Mouse (Mus musculus) neural tube, embryonic 14.5 days (tissue): Measurements from ENCODE around the gene Xbp1. TPM values are rescaled to one million over a fixed set of nuclear protein-coding genes. Genes with fewer than 3 reads are reported as not detected.

ENCODE experiments used
- ATAC-seq: fragments of 200-750 bp; cut with Nextera tagmentation; 2 replicates; pipeline ENCODE4 v1.8.0; 2017; ENCODE audit warnings: low read depth, mild to moderate bottlenecking, moderate TSS enrichment, moderate library complexity
- H3K27ac ChIP-seq: fragments of 300-500 bp; sonication (generic); 2 replicates; pipeline ENCODE4 v1.5.1; 2014; ENCODE audit warnings: low read depth, mild to moderate bottlenecking, control low read depth, low read length, moderate library complexity, mixed read lengths
- H3K27me3 ChIP-seq: fragments of 300-500 bp; sonication (generic); 2 replicates; pipeline ENCODE4 v1.6.1; 2014; ENCODE audit warnings: low read length; ENCODE audit not compliant: control insufficient read depth, insufficient read depth
- H3K36me3 ChIP-seq: fragments of 300-500 bp; sonication (generic); 2 replicates; pipeline ENCODE4 v1.6.1; 2014; ENCODE audit warnings: low read length, mixed read lengths; ENCODE audit not compliant: control insufficient read depth, insufficient read depth
- H3K4me1 ChIP-seq: fragments of 300-500 bp; sonication (generic); 2 replicates; pipeline ENCODE4 v1.6.1; 2014; ENCODE audit warnings: low read length; ENCODE audit not compliant: control insufficient read depth, insufficient read depth
- H3K4me2 ChIP-seq: fragments of 300-500 bp; sonication (generic); 2 replicates; pipeline ENCODE4 v1.6.1; 2014; ENCODE audit warnings: mild to moderate bottlenecking, low read depth, low read length, control low read depth
- H3K4me3 ChIP-seq: fragments of 300-500 bp; sonication (generic); 2 replicates; pipeline ENCODE4 v1.5.1; 2014; ENCODE audit warnings: low read depth, low read length, control low read depth, mixed read lengths
- H3K9ac ChIP-seq: fragments of 300-500 bp; sonication (generic); replicated peaks from 2 replicates; pipeline ENCODE4 v1.6.1; 2014; ENCODE audit warnings: low read depth, mild to moderate bottlenecking, control low read depth, low read length, mixed read lengths
- H3K9me3 ChIP-seq: fragments of 300-500 bp; sonication (generic); 2 replicates; pipeline ENCODE4 v1.6.1; 2016; ENCODE audit warnings: low read length; ENCODE audit not compliant: control insufficient read depth
- WGBS: fragments of 180-500 bp; shearing (Covaris S2); extraction: QIAGEN DNeasy Blood & Tissue Kit; methylation state at CpG from one replicate; pipeline ENCODE4 v1.1.7; 2014; 5-methylcytosine and 5-hydroxymethylcytosine counted together
- polyA plus RNA-seq: library from polyadenylated mRNA; unstranded; fragments of >200 nt; fragmentation: Nextera tagmentation; extraction: Ambion mirVana; gene quantifications from 2 replicates; pipeline ENCODE4 v1.2.1, GENCODE M21; 2014

Xbp1 gene
- polyA plus RNA-seq, 1 experiment from 2014 or later = 131 TPM

GRCm38 (mm10) chr11:5512961-5513360, 7.5 kb upstream of the Xbp1 start:
- whole genome bisulfite sequencing = 76% methylated on average over 8 of the region's 8 CpGs
- no peak overlapping the region for H3K9ac ChIP-seq

GRCm38 (mm10) chr11:5514091-5514490, 6.4 kb upstream of the Xbp1 start:
- Histone ChIP-seq H3K9me3 (no peaks in the 10 kb centered on the region), H3K27ac (no peak overlapping the region), H3K27me3 (no peaks in the 10 kb centered on the region), H3K4me2 (no peak overlapping the region), H3K4me3 (no peak overlapping the region), H3K9ac (no peak overlapping the region), H3K4me1 (no peaks in the 10 kb centered on the region), H3K36me3 (no peaks in the 10 kb centered on the region)
- no peak for ATAC-seq
- 92% methylated on average over 4 of the region's 4 CpGs for WGBS

More at GRCm38 (mm10) chr11:5512961-5513360, 7.5 kb upstream of the Xbp1 start:
- no peak for ATAC-seq
- H3K36me3 ChIP-seq = no peaks in the 10 kb centered on the region
- no peak overlapping the region for H3K27ac ChIP-seq
- H3K4me1 ChIP-seq = no peaks in the 10 kb centered on the region
- no peak overlapping the region for H3K4me3 ChIP-seq
- H3K9me3 ChIP-seq = no peaks in the 10 kb centered on the region
- H3K4me2 ChIP-seq = no peak overlapping the region
- no peaks in the 10 kb centered on the region for H3K27me3 ChIP-seq

GRCm38 (mm10) chr11:5515196-5515595, 5.3 kb upstream of the Xbp1 start:
- peaks cover 3% of the 10 kb centered on the region; the same call in 1 of the 2 replicates for H3K4me1 ChIP-seq
- no peak overlapping the region for H3K9ac ChIP-seq
- no peak overlapping the region for H3K27ac ChIP-seq
- H3K4me2 ChIP-seq = no peak overlapping the region
- WGBS = 80% methylated on average over 6 of the region's 6 CpGs
- no peaks in the 10 kb centered on the region for H3K9me3 ChIP-seq
- no peaks in the 10 kb centered on the region for H3K36me3 ChIP-seq
- no peak overlapping the region for H3K4me3 ChIP-seq
- no peak for ATAC-seq
- no peaks in the 10 kb centered on the region for H3K27me3 ChIP-seq

GRCm38 (mm10) chr11:5515655-5516054, 4.8 kb upstream of the Xbp1 start:
- WGBS = 86% methylated on average over 6 of the region's 6 CpGs
- no peak for ATAC-seq
- Histone ChIP-seq H3K4me3 (no peak overlapping the region), H3K27ac (no peak overlapping the region), H3K4me1 (peaks cover 5% of the 10 kb centered on the region; the same call in 1 of the 2 replicates), H3K4me2 (no peak overlapping the region), H3K27me3 (no peaks in the 10 kb centered on the region), H3K36me3 (no peaks in the 10 kb centered on the region), H3K9me3 (no peaks in the 10 kb centered on the region), H3K9ac (no peak overlapping the region)

GRCm38 (mm10) chr11:5516151-5516550, 4.3 kb upstream of the Xbp1 start:
- Histone ChIP-seq H3K27me3 (no peaks in the 10 kb centered on the region), H3K4me2 (no peak overlapping the region), H3K9me3 (no peaks in the 10 kb centered on the region), H3K27ac (no peak overlapping the region), H3K9ac (no peak overlapping the region), H3K4me1 (peaks cover 5% of the 10 kb centered on the region; the same call in 1 of the 2 replicates), H3K4me3 (no peak overlapping the region), H3K36me3 (no peaks in the 10 kb centered on the region)
- WGBS = 83% methylated on average over 7 of the region's 7 CpGs
- no peak for ATAC-seq

- H3K36me3 ChIP-seq = no peaks in the 10 kb centered on the region
- H3K4me3 ChIP-seq = no peak overlapping the region
- H3K27ac ChIP-seq = no peak overlapping the region
- no peaks in the 10 kb centered on the region for H3K27me3 ChIP-seq
- no peak overlapping the region for H3K4me2 ChIP-seq
- ATAC-seq = no peak
- no peaks in the 10 kb centered on the region for H3K9me3 ChIP-seq
- no peak overlapping the region for H3K9ac ChIP-seq
- WGBS = 92% methylated on average over 14 of the region's 14 CpGs
- H3K4me1 ChIP-seq = peaks cover 5% of the 10 kb centered on the region; the same call in 1 of the 2 replicates
Measured at GRCm38 (mm10) chr11:5516617-5517016, 3.8 kb upstream of the Xbp1 start.

GRCm38 (mm10) chr11:5517346-5517745, 3.1 kb upstream of the Xbp1 start:
- no peak for ATAC-seq
- 86% methylated on average over 6 of the region's 6 CpGs for WGBS
- H3K4me3 ChIP-seq = no peak overlapping the region
- H3K9me3 ChIP-seq = no peaks in the 10 kb centered on the region
- H3K9ac ChIP-seq = no peak overlapping the region
- H3K27ac ChIP-seq = no peak overlapping the region
- no peaks in the 10 kb centered on the region for H3K27me3 ChIP-seq
- no peaks in the 10 kb centered on the region for H3K36me3 ChIP-seq
- no peak overlapping the region for H3K4me2 ChIP-seq
- H3K4me1 ChIP-seq = peaks cover 11% of the 10 kb centered on the region; the same call in 1 of the 2 replicates

GRCm38 (mm10) chr11:5519681-5520080, 778 bp upstream of the Xbp1 start:
- no peak overlapping the region for H3K9ac ChIP-seq
- H3K27me3 ChIP-seq = no peaks in the 10 kb centered on the region
- no peak overlapping the region for H3K27ac ChIP-seq
- H3K9me3 ChIP-seq = no peaks in the 10 kb centered on the region
- ATAC-seq = no peak
- H3K36me3 ChIP-seq = peaks cover 19% of the 10 kb centered on the region
- 87% methylated on average over 3 of the region's 3 CpGs for whole genome bisulfite sequencing
- H3K4me2 ChIP-seq = 0 out of 2 replicates have a peak overlapping the region, but pooled peaks have one; percentile 46
- peaks cover 23% of the 10 kb centered on the region for H3K4me1 ChIP-seq
- H3K4me3 ChIP-seq = no peak overlapping the region

GRCm38 (mm10) chr11:5521266-5521515, 732 bp downstream of the Xbp1 start:
- Histone ChIP-seq H3K4me1 (peaks cover 23% of the 10 kb centered on the region), H3K4me2 (peak overlapping the region; percentile 73), H3K4me3 (peak overlapping the region; percentile 98), H3K36me3 (peaks cover 33% of the 10 kb centered on the region), H3K27ac (peak overlapping the region; percentile 91), H3K9ac (peak overlapping the region; percentile 99), H3K27me3 (no peaks in the 10 kb centered on the region), H3K9me3 (no peaks in the 10 kb centered on the region)
- WGBS = 0% methylated on average over 13 of the region's 13 CpGs
- no peak for ATAC-seq
